20 mouse cellular contexts compared by ENCODE assay signal in the genomic region with DNA sequence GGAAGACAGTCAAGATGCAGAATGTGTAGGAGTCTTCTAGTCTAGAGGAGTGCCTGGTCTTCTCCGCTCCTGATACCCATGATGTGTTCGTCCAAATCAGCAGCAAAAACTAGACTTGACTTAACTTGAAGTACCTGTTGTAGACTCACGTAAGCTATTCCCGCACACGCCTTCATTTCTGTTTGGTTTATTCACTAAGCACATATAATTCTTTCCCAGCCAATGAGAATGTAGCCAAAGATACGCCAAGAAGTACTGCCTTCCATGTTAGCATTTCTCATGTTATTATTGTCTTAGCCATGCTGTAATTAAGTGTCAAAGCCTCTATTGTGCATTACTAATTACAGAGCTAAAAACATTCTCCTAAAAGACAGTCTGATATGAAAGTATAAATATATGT. TPM values are rescaled to one million over a fixed set of nuclear protein-coding genes. Genes with fewer than 3 reads are reported as not detected.
DNase-seq lines count a peak whose midpoint lies in the region; ATAC-seq and TF ChIP-seq lines count a peak whose summit lies in the region.
"Had no signal": no experiment of that assay in that cellular context is flagged by ENCODE, and none has a peak within 500 bp of the region (broad histone marks: within the 10 kb centered on the region; RNA-seq: fewer than 3 reads in every experiment).

TSS of gene Cldn17 (minus strand) at position 101 of the 400 bp plus-strand sequence.

- no peak within 1 kb of the TSS for H3K27ac ChIP-seq in stomach, postnatal 0 days (replicated peaks)
- no peak within 1 kb of the TSS for H3K27ac ChIP-seq in forebrain, embryonic 15.5 days (replicated peaks)

- no peaks in the 10 kb centered on the region for H3K4me1 ChIP-seq in stomach, postnatal 0 days (replicated peaks; ENCODE audit: control insufficient read depth, insufficient read depth)
- no peaks in the 10 kb centered on the region for H3K4me1 ChIP-seq in forebrain, embryonic 15.5 days

- no peaks in the 10 kb centered on the region for H3K9me3 ChIP-seq in stomach, postnatal 0 days (ENCODE audit: control insufficient read depth, low read length)
- no peaks in the 10 kb centered on the region for H3K9me3 ChIP-seq in forebrain, embryonic 15.5 days

- WGBS in stomach, postnatal 0 days = 77% methylated on average over 6 of the region's 6 CpGs
- 93% methylated on average over 6 of the region's 6 CpGs for WGBS in forebrain, embryonic 15.5 days

- no peak for DNase-seq in stomach, postnatal 0 days (ENCODE audit: low spot score)
- DNase-seq: adrenal gland, adult 2 months; adrenal gland, adult 8-10 months; adrenal gland, postnatal 10 days; adrenal gland, postnatal 14 days; adrenal gland, postnatal 25 days; adrenal gland, postnatal 36 days; B cell, adult 2 months; cerebellum, adult 11 months; cerebellum, adult 11-12 months; cerebellum, adult 18-20 months; cerebellum, adult 2 months had no signal

- H3K27me3 ChIP-seq in stomach, postnatal 0 days (ENCODE audit: control insufficient read depth, insufficient read depth, low read length) = no peaks in the 10 kb centered on the region
- H3K27me3 ChIP-seq in forebrain, embryonic 15.5 days = no peaks in the 10 kb centered on the region
- H3K27me3 ChIP-seq: CH12.LX, Patski had no signal

- H3K4me2 ChIP-seq in stomach, postnatal 0 days (replicated peaks; ENCODE audit: low read depth) = no peak within 1 kb of the TSS
- no peak within 1 kb of the TSS for H3K4me2 ChIP-seq in forebrain, embryonic 15.5 days (replicated peaks)

- H3K9ac ChIP-seq in stomach, postnatal 0 days (ENCODE audit: low read length) = no peak within 1 kb of the TSS
- H3K9ac ChIP-seq in forebrain, embryonic 15.5 days (replicated peaks) = no peak within 1 kb of the TSS

- no peak for TF ChIP-seq EP300 in stomach, postnatal 0 days (optimal IDR thresholded peaks at IDR 0.05)

- ATAC-seq in stomach, postnatal 0 days (ENCODE audit: low FRiP score, low TSS enrichment) = no peak
- no peak for ATAC-seq in forebrain, embryonic 15.5 days (replicated peaks)
- ATAC-seq: activated CD4-positive, CD25-positive, alpha-beta regulatory T cell, adult 4 months; CD4-positive, CD25-positive, alpha-beta regulatory T cell, adult 4 months; Patski had no signal

- no peaks in the 10 kb centered on the region for H3K36me3 ChIP-seq in stomach, postnatal 0 days (ENCODE audit: control insufficient read depth, insufficient read depth, low read length)
- H3K36me3 ChIP-seq in forebrain, embryonic 15.5 days = no peaks in the 10 kb centered on the region
- H3K36me3 ChIP-seq: G1E had no signal

- H3K4me3 ChIP-seq in stomach, postnatal 0 days (ENCODE audit: low read depth, low read length) = no peak within 1 kb of the TSS
- H3K4me3 ChIP-seq in forebrain, embryonic 15.5 days = no peak within 1 kb of the TSS

- TF ChIP-seq CTCF in stomach, postnatal 0 days (IDR thresholded peaks at IDR 0.05; ENCODE audit: low read depth) = no peak

RNA-seq across cellular contexts. Expression of gene Cldn17, which starts in this region (rescaled TPM):
- polyA plus RNA-seq in stomach, postnatal 0 days (2015; fragmentation: Nextera tagmentation; extraction: Ambion mirVana) = 16.5 and 18.0 TPM in 2 replicates
- not detected in 2 replicates for polyA plus RNA-seq in forebrain, embryonic 15.5 days (2015; fragmentation: Nextera tagmentation; extraction: Ambion mirVana)
- polyA plus RNA-seq: activated CD4-positive, CD25-positive, alpha-beta regulatory T cell, adult 4 months; adrenal gland, adult 2 months; brain, embryonic 14.5 days; C2C12; CD4-positive, CD25-positive, alpha-beta regulatory T cell, adult 4 months; G1E; Patski had no signal

Comparison
In these comparisons a context has a peak if more than half of its experiments do, and no peak if none do; other contexts are left out.
1. RNA of gene Cldn17 (polyA plus RNA-seq): 16.5 to 18.0 TPM in stomach, postnatal 0 days; not detected in forebrain, embryonic 15.5 days; every median in the first group is over 10 times any median in the second.